In the genomic region with DNA sequence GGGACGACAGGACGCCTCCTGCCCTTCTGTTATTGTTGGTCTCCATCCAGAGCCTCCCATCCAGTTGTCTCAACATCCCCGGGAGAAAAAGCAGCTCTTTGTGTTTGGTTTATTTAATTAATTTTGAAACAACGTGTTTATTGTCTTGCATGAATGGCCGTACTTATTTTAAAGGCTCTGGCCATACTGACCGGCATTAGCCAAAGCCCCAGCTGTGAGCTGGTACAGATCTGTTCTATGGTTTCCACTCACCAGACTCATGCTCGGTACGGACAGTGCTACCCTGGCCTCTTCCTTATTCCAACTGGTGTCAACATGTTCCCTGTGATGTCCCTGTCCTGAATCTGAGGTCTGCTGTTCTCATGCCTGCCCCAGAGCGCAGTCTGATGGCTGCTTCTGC, we compare ENCODE assay signal across 25 mouse cellular contexts. TPM values are rescaled to one million over a fixed set of nuclear protein-coding genes. Genes with fewer than 3 reads are reported as not detected.
"Had no signal": no experiment of that assay in that cellular context is flagged by ENCODE, and none has a peak within 500 bp of the region (broad histone marks: within the 10 kb centered on the region; RNA-seq: fewer than 3 reads in every experiment).

No protein-coding gene starts in this region.

- H3K27ac ChIP-seq: limb, embryonic 10.5 days; midbrain, embryonic 10.5 days; neural tube, embryonic 15.5 days had no signal

- H3K9me3 ChIP-seq: limb, embryonic 10.5 days; midbrain, embryonic 10.5 days; neural tube, embryonic 15.5 days had no signal

- H3K4me3 ChIP-seq: limb, embryonic 10.5 days; midbrain, embryonic 10.5 days; myocyte; neural tube, embryonic 15.5 days had no signal

- H3K27me3 ChIP-seq: neural tube, embryonic 15.5 days had no signal

- DNase-seq: kidney, adult 8-10 months; lung, postnatal 10 days; lung, postnatal 4 days; midbrain, embryonic 14.5 days; retina, postnatal 1 day; right cerebral cortex, postnatal 14 days; thymus, adult 2 months; thymus, postnatal 25 days had no signal

- H3K4me2 ChIP-seq: liver, embryonic 11.5 days; lung, embryonic 14.5 days; neural tube, embryonic 15.5 days had no signal

- H3K9ac ChIP-seq: lung, embryonic 14.5 days; neural tube, embryonic 15.5 days had no signal

- H3K36me3 ChIP-seq: limb, embryonic 10.5 days; midbrain, embryonic 10.5 days; neural tube, embryonic 15.5 days had no signal

- ATAC-seq: intestine, postnatal 0 days had no signal

RNA-seq across cellular contexts. Expression of a gene that starts 42.4 kb away (rescaled TPM):
- total RNA-seq: layer of hippocampus, adult 18-20 months; left cerebral cortex, adult 18-20 months; left cerebral cortex, postnatal 10 days; megakaryocyte, adult 5-6 weeks had no signal
- polyA plus RNA-seq: intestine, postnatal 0 days; kidney, embryonic 16.5 days; limb, embryonic 10.5 days; limb, embryonic 14.5 days; liver, embryonic 11.5 days; liver, embryonic 16.5 days; lung, embryonic 14.5 days; midbrain, embryonic 10.5 days; midbrain, embryonic 14.5 days; myocyte; neural tube, embryonic 11.5 days; neural tube, embryonic 15.5 days; small intestine, adult 2 months; thymus, adult 2 months; urinary bladder, adult 2 months had no signal

RNA-seq across cellular contexts. Expression of a gene that starts 46.3 kb away (rescaled TPM):
- total RNA-seq: megakaryocyte, adult 5-6 weeks had no signal
- polyA plus RNA-seq: myocyte had no signal

RNA-seq across cellular contexts. Expression of a gene that starts 55.1 kb away (rescaled TPM):
- total RNA-seq: megakaryocyte, adult 5-6 weeks had no signal
